Mouse (Mus musculus) kidney, adult 8-10 months (tissue): ENCODE data around the gene Lgalsl.

Experiments used
- DNase-seq, 2 experiments: peaks; one replicate each; pipeline ENCODE4 v3.0.0; 2022

Lgalsl gene

DNA sequence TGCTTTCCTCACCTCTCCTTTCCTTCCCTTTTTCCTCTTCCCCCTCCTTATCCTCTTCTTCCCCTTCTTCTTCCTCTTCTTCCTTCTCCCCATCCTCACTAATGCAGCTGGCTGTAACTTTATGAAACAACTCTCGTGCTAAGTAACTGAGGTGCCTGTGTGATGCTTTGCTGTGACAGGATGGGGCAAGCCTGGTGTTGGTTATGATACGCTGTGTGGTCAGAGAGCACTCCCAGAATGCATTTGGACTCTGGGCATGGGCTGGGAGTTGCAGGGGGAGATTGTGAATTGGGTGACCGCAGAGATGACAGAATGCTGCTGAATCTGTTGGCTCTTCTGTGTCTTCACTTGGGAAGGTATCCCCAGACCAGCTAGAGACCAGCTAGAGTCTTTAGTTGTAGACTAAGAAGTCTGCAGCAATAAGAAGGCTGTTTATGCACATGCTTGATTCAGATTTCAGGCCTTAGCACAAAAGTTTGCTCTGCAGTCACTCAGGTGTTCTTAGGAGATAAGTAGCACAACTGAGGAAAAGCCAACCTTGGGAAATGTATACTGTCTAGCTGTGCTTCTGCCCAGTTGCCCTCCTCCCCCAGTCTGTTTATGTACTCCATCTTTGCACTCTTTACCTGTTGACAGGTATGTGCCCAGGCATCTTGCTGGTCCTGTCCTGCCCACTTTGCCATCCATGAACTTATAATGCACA, 51.8 kb downstream of the Lgalsl start:
- no peak for DNase-seq

DNA sequence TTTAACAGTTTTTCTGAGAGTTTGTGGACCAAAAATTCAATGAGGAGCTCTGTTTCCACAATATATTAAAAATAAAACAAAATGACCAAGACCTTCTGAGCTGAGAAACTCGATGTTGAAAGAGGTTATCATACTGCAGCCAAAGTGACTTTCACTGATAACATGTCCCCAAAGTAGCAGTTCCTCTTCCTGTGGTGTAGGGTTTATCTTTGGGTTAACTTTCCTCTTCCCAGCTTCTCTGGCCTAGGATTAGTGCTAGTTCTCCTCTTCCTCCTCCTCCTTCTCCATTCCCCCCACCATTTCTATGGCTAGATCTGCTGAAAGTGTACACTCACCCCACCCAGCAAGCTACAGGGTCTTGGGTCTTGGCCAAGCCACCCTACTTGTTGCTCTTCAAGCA, 52.6 kb downstream of the Lgalsl start:
- no peak for DNase-seq

DNA sequence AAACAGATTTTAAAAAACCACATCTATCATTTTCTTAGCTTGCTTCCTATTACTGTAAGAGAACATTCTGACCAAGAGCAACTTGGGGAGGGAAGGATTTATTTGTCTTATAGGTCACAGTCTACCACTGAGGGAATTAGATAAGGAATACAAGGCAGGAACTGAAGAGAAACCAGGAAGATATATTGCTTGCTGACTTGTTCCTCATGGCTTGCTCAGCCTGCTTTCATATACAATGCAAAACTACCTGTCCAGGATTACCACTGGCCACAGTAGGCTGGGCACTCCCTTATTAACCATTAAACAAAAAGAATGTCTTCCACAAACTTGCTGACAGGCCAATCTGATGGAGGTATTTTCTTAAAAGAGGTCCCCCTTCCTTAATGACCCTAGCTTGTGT, 54.2 kb downstream of the Lgalsl start:
- no peak for DNase-seq
